20 mouse cellular contexts compared by ENCODE assay signal in genomic region chr9:48823851-48824250, GRCm38 (mm10). TPM values are rescaled to one million over a fixed set of nuclear protein-coding genes. Genes with fewer than 3 reads are reported as not detected.
DNase-seq lines count a peak whose midpoint lies in the region; ATAC-seq and TF ChIP-seq lines count a peak whose summit lies in the region.
"Had no signal": no experiment of that assay in that cellular context is flagged by ENCODE, and none has a peak within 500 bp of the region (broad histone marks: within the 10 kb centered on the region; RNA-seq: fewer than 3 reads in every experiment).

No protein-coding gene starts in this region.

- no peaks in the 10 kb centered on the region for H3K27me3 ChIP-seq in hindbrain, embryonic 10.5 days (ENCODE audit: insufficient read depth, poor library complexity, severe bottlenecking)
- H3K27me3 ChIP-seq in hindbrain, embryonic 11.5 days (ENCODE audit: control insufficient read depth, insufficient read depth, low read length) = no peaks in the 10 kb centered on the region
- no peaks in the 10 kb centered on the region for H3K27me3 ChIP-seq in CH12.LX (replicated peaks)
- H3K27me3 ChIP-seq in embryonic facial prominence, embryonic 14.5 days (replicated peaks; ENCODE audit: control insufficient read depth, insufficient read depth, low read length) = peaks cover 15% of the 10 kb centered on the region; the same call in 1 of the 2 replicates

- 41% methylated on average over 6 of the region's 6 CpGs for WGBS in hindbrain, embryonic 10.5 days
- WGBS in hindbrain, embryonic 11.5 days = 49% methylated on average over 6 of the region's 6 CpGs
- WGBS in embryonic facial prominence, embryonic 14.5 days = 17% methylated on average over 6 of the region's 6 CpGs

- peaks cover 32% of the 10 kb centered on the region for H3K36me3 ChIP-seq in hindbrain, embryonic 10.5 days
- H3K36me3 ChIP-seq in hindbrain, embryonic 11.5 days (ENCODE audit: control insufficient read depth, insufficient read depth, low read length) = no peaks in the 10 kb centered on the region
- H3K36me3 ChIP-seq in CH12.LX (replicated peaks in 1 of 2; ENCODE audit: control insufficient read depth in 1 of 2, insufficient read depth in 1 of 2, low read length in 1 of 2) (no peaks in the 10 kb centered on the region), ES-E14 (ENCODE audit: control insufficient read depth, insufficient read depth, low read length, poor library complexity, severe bottlenecking) (no peaks in the 10 kb centered on the region)
- no peaks in the 10 kb centered on the region for H3K36me3 ChIP-seq in embryonic facial prominence, embryonic 14.5 days (ENCODE audit: control insufficient read depth, insufficient read depth, low read length)
- H3K36me3 ChIP-seq: heart, embryonic 10.5 days; hindbrain, embryonic 13.5 days; limb, embryonic 15.5 days; liver, embryonic 15.5 days had no signal

- H3K4me2 ChIP-seq in hindbrain, embryonic 11.5 days (replicated peaks; ENCODE audit: low read depth, low read length) = no peak overlapping the region
- peak overlapping the region; percentile 67 for H3K4me2 ChIP-seq in CH12.LX (ENCODE audit: insufficient read depth, low read depth, poor library complexity, severe bottlenecking)
- H3K4me2 ChIP-seq in embryonic facial prominence, embryonic 14.5 days (ENCODE audit: low read depth, low read length) = no peak overlapping the region
- H3K4me2 ChIP-seq: hindbrain, embryonic 13.5 days; limb, embryonic 15.5 days; liver, embryonic 15.5 days had no signal

- TF ChIP-seq RAD21 in CH12.LX (IDR thresholded peaks at IDR 0.05; ENCODE audit: low read depth, low read length) = no peak

- in situ Hi-C loops in CH12.LX (cut with MboI; ENCODE audit: low pct_ligation_motif_present, low pct_unique_long_range_greater_than_20kb, low sequenced_read_pairs) (no loop called here), ES-E14 (cut with MboI; ENCODE audit: low sequenced_read_pairs in 2 of 2, unreplicated experiment in 2 of 2) (no loop called here)

- ATAC-seq in hindbrain, embryonic 11.5 days (ENCODE audit: low FRiP score) = no peak
- no peak for ATAC-seq in embryonic facial prominence, embryonic 14.5 days (ENCODE audit: low read depth)
- ATAC-seq: inflammation-experienced regulatory T-cells, adult 6 months had no signal

- TF ChIP-seq POLR2A in CH12.LX (IDR thresholded peaks at IDR 0.05; ENCODE audit: low read depth, low read length) = peak; percentile 54; the same call in 1 of the 2 replicates

- TF ChIP-seq CTCF in CH12.LX (conservative IDR thresholded peaks at IDR 0.05 in 1 of 2, IDR thresholded peaks at IDR 0.05 in 1 of 2; ENCODE audit: low read depth in 2 of 2, low read length in 2 of 2) = no peak

- dilution Hi-C loops in CH12.LX (cut with MboI; ENCODE audit: extremely low pct_ligation_motif_present, extremely low pct_unique_long_range_greater_than_20kb, low sequenced_read_pairs) = no loop called here

- 0 out of 2 replicates have a peak overlapping the region, but pooled peaks have one; percentile 45 for H3K27ac ChIP-seq in hindbrain, embryonic 10.5 days
- H3K27ac ChIP-seq in hindbrain, embryonic 11.5 days (ENCODE audit: low read depth, low read length) = no peak overlapping the region
- H3K27ac ChIP-seq in CH12.LX (ENCODE audit: insufficient read depth, low read depth) = peak overlapping the region; percentile 99
- no peak overlapping the region for H3K27ac ChIP-seq in ES-E14 (ENCODE audit: insufficient read depth, low read depth, low read length, poor library complexity, severe bottlenecking)
- no peak overlapping the region for H3K27ac ChIP-seq in embryonic facial prominence, embryonic 14.5 days (replicated peaks; ENCODE audit: low read depth, low read length)
- H3K27ac ChIP-seq: heart, embryonic 10.5 days; hindbrain, embryonic 13.5 days; limb, embryonic 15.5 days; liver, embryonic 15.5 days had no signal

- no peaks in the 10 kb centered on the region for H3K9me3 ChIP-seq in hindbrain, embryonic 10.5 days
- H3K9me3 ChIP-seq in hindbrain, embryonic 11.5 days (ENCODE audit: control insufficient read depth, low read length) = no peaks in the 10 kb centered on the region
- H3K9me3 ChIP-seq in CH12.LX (replicated peaks; ENCODE audit: low read length) (no peaks in the 10 kb centered on the region), ES-E14 (ENCODE audit: control insufficient read depth, insufficient read depth, low read depth, low read length) (no peaks in the 10 kb centered on the region)
- no peaks in the 10 kb centered on the region for H3K9me3 ChIP-seq in embryonic facial prominence, embryonic 14.5 days (ENCODE audit: control insufficient read depth, low read length)
- H3K9me3 ChIP-seq: heart, embryonic 10.5 days; hindbrain, embryonic 13.5 days; limb, embryonic 15.5 days; liver, embryonic 15.5 days had no signal

- no peak overlapping the region for H3K9ac ChIP-seq in hindbrain, embryonic 11.5 days (ENCODE audit: low read depth, low read length)
- H3K9ac ChIP-seq in CH12.LX (ENCODE audit: insufficient read depth, low read depth) = peak overlapping the region; percentile 52
- H3K9ac ChIP-seq in ES-E14 (ENCODE audit: insufficient read depth, low read depth, low read length, poor library complexity, severe bottlenecking) = no peak overlapping the region
- H3K9ac ChIP-seq in embryonic facial prominence, embryonic 14.5 days (ENCODE audit: low read depth, low read length) = no peak overlapping the region
- H3K9ac ChIP-seq: hindbrain, embryonic 13.5 days; limb, embryonic 15.5 days; liver, embryonic 15.5 days had no signal

- TF ChIP-seq EP300 in CH12.LX (IDR thresholded peaks at IDR 0.05; ENCODE audit: low read length) = peak; percentile 82

- H3K4me3 ChIP-seq in hindbrain, embryonic 10.5 days = no peak overlapping the region
- no peak overlapping the region for H3K4me3 ChIP-seq in hindbrain, embryonic 11.5 days (ENCODE audit: low read depth, low read length)
- peak overlapping the region; percentile 52 to 68 (median 54) for H3K4me3 ChIP-seq in CH12.LX (replicated peaks in 1 of 3; ENCODE audit: low read depth in 2 of 3, low read length in 2 of 3, poor library complexity in 1 of 3)
- no peak overlapping the region for H3K4me3 ChIP-seq in ES-E14 (ENCODE audit: insufficient read depth in 1 of 2, low read depth in 1 of 2, low read length in 2 of 2, poor library complexity in 1 of 2, severe bottlenecking in 1 of 2)
- no peak overlapping the region for H3K4me3 ChIP-seq in embryonic facial prominence, embryonic 14.5 days (ENCODE audit: low read depth, low read length)
- H3K4me3 ChIP-seq: heart, embryonic 10.5 days; hindbrain, embryonic 13.5 days; limb, embryonic 15.5 days; liver, embryonic 15.5 days had no signal

- DNase-seq in hindbrain, embryonic 10.5 days (ENCODE audit: low spot score) = no peak
- DNase-seq in hindbrain, embryonic 11.5 days (ENCODE audit: low spot score) = no peak
- DNase-seq in CH12.LX (ENCODE audit: extremely low read depth) (peak; percentile 79), ES-E14 (ENCODE audit: low read depth, low spot score) (no peak)
- DNase-seq in embryonic facial prominence, embryonic 14.5 days (ENCODE audit: low spot score) = peak; percentile 43
- DNase-seq in c-Kit-positive CD71-positive TER-119-positive erythroid progenitor cells, embryonic 14.5 days (ENCODE audit: low spot score) = no peak
- DNase-seq in testis, postnatal 14 days (ENCODE audit: low spot score) = no peak
- DNase-seq: adrenal gland, postnatal 14 days; cerebellum, adult 11-12 months; cerebellum, postnatal 25 days; gastrocnemius, postnatal 36 days; kidney, adult 2 months; kidney, postnatal 25 days; right cerebral cortex, postnatal 4 days; thymus, postnatal 14 days had no signal

- H3K79me2 ChIP-seq in CH12.LX (replicated peaks; ENCODE audit: control insufficient read depth, extremely low read depth, insufficient read depth, poor library complexity, severe bottlenecking) = peaks cover 6% of the 10 kb centered on the region

- H3K4me1 ChIP-seq in hindbrain, embryonic 10.5 days (replicated peaks) = peaks cover 89% of the 10 kb centered on the region
- peaks cover 10% of the 10 kb centered on the region for H3K4me1 ChIP-seq in hindbrain, embryonic 11.5 days (replicated peaks; ENCODE audit: control insufficient read depth, insufficient read depth, low read length)
- H3K4me1 ChIP-seq in CH12.LX (ENCODE audit: control insufficient read depth in 1 of 2, insufficient read depth in 2 of 2) (peaks cover 36 to 76% of the 10 kb centered on the region in 2 experiments), ES-E14 (ENCODE audit: control insufficient read depth in 2 of 2, insufficient read depth in 2 of 2, low read length in 2 of 2, poor library complexity in 1 of 2) (no peaks in the 10 kb centered on the region)
- peaks cover 31% of the 10 kb centered on the region for H3K4me1 ChIP-seq in embryonic facial prominence, embryonic 14.5 days (ENCODE audit: control insufficient read depth, insufficient read depth, low read length)

TF ChIP-seq in CH12.LX, 34 proteins besides CTCF, POLR2A, EP300 and RAD21 (continues in another document):
- TF ChIP-seq BHLHE40 (IDR thresholded peaks at IDR 0.05; ENCODE audit: low read depth, low read length) = peak; percentile 88
- TF ChIP-seq MAZ (IDR thresholded peaks at IDR 0.05; ENCODE audit: low read depth, low read length) = peak; percentile 86
- TF ChIP-seq HCFC1 (IDR thresholded peaks at IDR 0.05; ENCODE audit: low read depth, low read length) = peak; percentile 28; the same call in 1 of the 2 replicates
- peak; percentile 99 for TF ChIP-seq ZNF384 (IDR thresholded peaks at IDR 0.05; ENCODE audit: low read depth, low read length)
- peak; percentile 70; the same call in 1 of the 2 replicates for TF ChIP-seq CHD2 (IDR thresholded peaks at IDR 0.05; ENCODE audit: low read length)
- peak; percentile 71; the same call in 1 of the 2 replicates for TF ChIP-seq MYC (IDR thresholded peaks at IDR 0.05; ENCODE audit: low read depth, low read length)

TF ChIP-seq in ES-E14, 5 proteins besides CTCF, POLR2A, EP300 and RAD21:
- TF ChIP-seq MAFK (IDR thresholded peaks at IDR 0.05; ENCODE audit: insufficient read depth, low read depth, low read length) (no peak), HCFC1 (IDR thresholded peaks at IDR 0.05; ENCODE audit: borderline replicate concordance, insufficient read depth, low read length) (no peak), ZNF384 (IDR thresholded peaks at IDR 0.05; ENCODE audit: low read depth, low read length) (peak; percentile 70; the same call in 1 of the 2 replicates), CHD2 (IDR thresholded peaks at IDR 0.05; ENCODE audit: low read depth, low read length) (no peak), ZC3H11A (IDR thresholded peaks at IDR 0.05; ENCODE audit: borderline replicate concordance, low read depth, low read length) (no peak)
TF ChIP-seq in ES-E14: peak in this region for 1.

RNA-seq across cellular contexts. Expression of gene Zbtb16, which starts 12.2 kb away (rescaled TPM):
- 22.6 and 35.6 TPM in 2 replicates for polyA plus RNA-seq in hindbrain, embryonic 10.5 days (2016; fragmentation: Nextera tagmentation; extraction: Ambion mirVana)
- 8.4 and 10.6 TPM in 2 replicates for polyA plus RNA-seq in hindbrain, embryonic 11.5 days (2014; fragmentation: Nextera tagmentation; extraction: Ambion mirVana)
- total RNA-seq in CH12.LX (2012; rRNA removed) (1.7 and 3.0 TPM in 2 replicates), CH12.LX (2014; rRNA removed) (0.34 TPM in 2 replicates), ES-E14 (2012; rRNA removed) (0.26 and 0.36 TPM in 2 replicates)
- polyA plus RNA-seq in CH12.LX (2012; ENCODE audit: insufficient read length, low read depth) = 0.90 and 1.0 TPM in 2 replicates
- polyA plus RNA-seq in embryonic facial prominence, embryonic 14.5 days (2014; fragmentation: Nextera tagmentation; extraction: Ambion mirVana) = 2.2 and 4.1 TPM in 2 replicates
- polyA plus RNA-seq: inflammation-experienced regulatory T-cells, adult 6 months had no signal

Comparison
In these comparisons a context has a peak if more than half of its experiments do, and no peak if none do; other contexts are left out.
1. H3K27ac ChIP-seq: peak in hindbrain, embryonic 10.5 days (single experiment) and CH12.LX (single experiment); none in hindbrain, embryonic 11.5 days (single experiment), ES-E14 (single experiment) and embryonic facial prominence, embryonic 14.5 days (single experiment).
2. DNase-seq: peak in CH12.LX (single experiment) and embryonic facial prominence, embryonic 14.5 days (single experiment); none in hindbrain, embryonic 10.5 days (single experiment), hindbrain, embryonic 11.5 days (single experiment), ES-E14 (single experiment), c-Kit-positive CD71-positive TER-119-positive erythroid progenitor cells, embryonic 14.5 days (single experiment) and testis, postnatal 14 days (single experiment).
3. H3K4me3 ChIP-seq: peak in CH12.LX (3 of 3); none in hindbrain, embryonic 10.5 days (single experiment), hindbrain, embryonic 11.5 days (single experiment), ES-E14 (0 of 2) and embryonic facial prominence, embryonic 14.5 days (single experiment).